8 mouse cellular contexts compared by ENCODE assay signal in genomic region chrX:73227914-73228605, GRCm38 (mm10). TPM values are rescaled to one million over a fixed set of nuclear protein-coding genes. Genes with fewer than 3 reads are reported as not detected.
DNase-seq lines count a peak whose midpoint lies in the region; ATAC-seq lines count a peak whose summit lies in the region.

Gene F8a, plus strand, starts transcription at chrX:73228291.

- no peaks in the 10 kb centered on the region for H3K4me1 ChIP-seq in intestine, embryonic 14.5 days (replicated peaks; ENCODE audit: control insufficient read depth, insufficient read depth, low read length)

- WGBS in intestine, embryonic 14.5 days = 12% methylated on average over 35 of the region's 39 CpGs

- peak within 1 kb of the TSS; percentile 55 for H3K4me3 ChIP-seq in intestine, embryonic 14.5 days (ENCODE audit: low read depth, low read length)

- intact Hi-C loops in gastrocnemius, postnatal 14 days (cut with DNase I; ENCODE audit: low total_unique reads) = no loop called here
- intact Hi-C loops in left cerebral cortex, postnatal 14 days (cut with DNase I) = loop anchor here (2.0 to 10.0 kb wide), 2 partner anchors 115 to 163 kb away; partner anchors contain the start of genes Pnma3 and Zfp275

- H3K4me2 ChIP-seq in intestine, embryonic 14.5 days (ENCODE audit: low read length) = peak within 1 kb of the TSS; percentile 67

- H3K27ac ChIP-seq in intestine, embryonic 14.5 days (ENCODE audit: low read depth) = peak within 1 kb of the TSS; percentile 78

- no peaks in the 10 kb centered on the region for H3K9me3 ChIP-seq in intestine, embryonic 14.5 days (ENCODE audit: control insufficient read depth, low read length)

- no peaks in the 10 kb centered on the region for H3K36me3 ChIP-seq in intestine, embryonic 14.5 days (ENCODE audit: control insufficient read depth, insufficient read depth, low read length)

- peak; percentile 69 to 73 for DNase-seq in adrenal gland, adult 18-20 months (ENCODE audit: low spot score in 2 of 2)
- peak; percentile 81 for DNase-seq in embryo, embryonic 10.5 days (ENCODE audit: low spot score)
- DNase-seq in gastrocnemius, postnatal 14 days = peak; percentile 75
- peak; percentile 88 for DNase-seq in intestine, embryonic 14.5 days (ENCODE audit: low spot score)
- DNase-seq in left cerebral cortex, postnatal 14 days (ENCODE audit: low spot score in 2 of 2) = peak; percentile 73 to 79
- DNase-seq in right cerebral cortex, postnatal 14 days = peak; percentile 65
- DNase-seq in urinary bladder, postnatal 25 days (ENCODE audit: low spot score) = peak; percentile 62

- ATAC-seq in intestine, embryonic 14.5 days (replicated peaks; ENCODE audit: low FRiP score, low TSS enrichment, low read depth) = peak; percentile 94
- peak; percentile 98 for ATAC-seq in megakaryocyte-erythroid progenitor cell, adult 5-6 weeks (replicated peaks; ENCODE audit: low FRiP score, low TSS enrichment, poor library complexity, severe bottlenecking)

- peaks cover 5% of the 10 kb centered on the region; the same call in 1 of the 2 replicates for H3K27me3 ChIP-seq in intestine, embryonic 14.5 days (replicated peaks; ENCODE audit: control insufficient read depth, insufficient read depth, low read length)

- H3K9ac ChIP-seq in intestine, embryonic 14.5 days (ENCODE audit: low read length) = peak within 1 kb of the TSS; percentile 56

RNA-seq across cellular contexts. Expression of gene F8a, which starts in this region (rescaled TPM):
- 1 to 10 TPM; 6.7 to 9.8 TPM for total RNA-seq in adrenal gland, adult 18-20 months (2021)
- total RNA-seq in gastrocnemius, postnatal 14 days (2021) = 1 to 10 TPM; 7.2 to 8.6 TPM
- 11.3 and 11.9 TPM in 2 replicates for polyA plus RNA-seq in intestine, embryonic 14.5 days (2014; fragmentation: Nextera tagmentation; extraction: Ambion mirVana)
- total RNA-seq in left cerebral cortex, postnatal 14 days (2021) = 10 to 100 TPM; 14.6 to 14.7 TPM
- total RNA-seq in megakaryocyte-erythroid progenitor cell, adult 5-6 weeks (2014; fragmentation: Nextera tagmentation) = 2.6 and 2.8 TPM in 2 replicates
- 2.4 and 2.6 TPM in 2 replicates for total RNA-seq in megakaryocyte-erythroid progenitor cell, adult 5-6 weeks (2017)

Comparison
In these comparisons a context has a peak if more than half of its experiments do, and no peak if none do; other contexts are left out.
1. Peak in every context shown above with its lines: DNase-seq, ATAC-seq, H3K4me3 ChIP-seq and H3K27ac ChIP-seq.